Mouse (Mus musculus): ENCODE data around the gene B4galt1. TPM values are rescaled to one million over a fixed set of nuclear protein-coding genes. Genes with fewer than 3 reads are reported as not detected.

The B4galt1 gene
- polyA plus RNA-seq, 1 experiment = 2.7 TPM

- no peaks in the 10 kb centered on the region for H3K27me3 ChIP-seq (ENCODE audit: control insufficient read depth)
- H3K4me3 ChIP-seq (replicated peaks) = peak overlapping the region; percentile 56
- H3K9me3 ChIP-seq (ENCODE audit: control insufficient read depth, low read length) = no peaks in the 10 kb centered on the region
- TF ChIP-seq GATA1 (IDR thresholded peaks at IDR 0.05; ENCODE audit: low read length) (peak; percentile 98), TAL1 (IDR thresholded peaks at IDR 0.05; ENCODE audit: low read length) (peak; percentile 90)
- H3K36me3 ChIP-seq (ENCODE audit: control insufficient read depth) = peaks cover 74% of the 10 kb centered on the region
- H3K4me1 ChIP-seq (ENCODE audit: control insufficient read depth) = peaks cover 82% of the 10 kb centered on the region
These were observed 4.3 kb downstream of the B4galt1 start for GRCm38 (mm10) chr4:40849518-40849917.

- no peaks in the 10 kb centered on the region for H3K9me3 ChIP-seq (ENCODE audit: control insufficient read depth, low read length)
- no peak for TF ChIP-seq GATA1 (IDR thresholded peaks at IDR 0.05; ENCODE audit: low read length)
- no peak for TF ChIP-seq TAL1 (IDR thresholded peaks at IDR 0.05; ENCODE audit: low read length)
- H3K4me3 ChIP-seq (replicated peaks) = no peak overlapping the region
- H3K36me3 ChIP-seq (ENCODE audit: control insufficient read depth) = peaks cover 85% of the 10 kb centered on the region
- peaks cover 88% of the 10 kb centered on the region for H3K4me1 ChIP-seq (ENCODE audit: control insufficient read depth)
- no peaks in the 10 kb centered on the region for H3K27me3 ChIP-seq (ENCODE audit: control insufficient read depth)
These were observed 5.6 kb downstream of the B4galt1 start for GRCm38 (mm10) chr4:40848246-40848645.

- Histone ChIP-seq H3K4me1 (ENCODE audit: control insufficient read depth) (peaks cover 95% of the 10 kb centered on the region), H3K27me3 (ENCODE audit: control insufficient read depth) (no peaks in the 10 kb centered on the region), H3K9me3 (ENCODE audit: control insufficient read depth, low read length) (no peaks in the 10 kb centered on the region), H3K36me3 (ENCODE audit: control insufficient read depth) (peaks cover 92% of the 10 kb centered on the region), H3K4me3 (replicated peaks) (peak overlapping the region; percentile 43)
- no peak for TF ChIP-seq TAL1 (IDR thresholded peaks at IDR 0.05; ENCODE audit: low read length)
- TF ChIP-seq GATA1 (IDR thresholded peaks at IDR 0.05; ENCODE audit: low read length) = no peak
These were observed 6.6 kb downstream of the B4galt1 start for GRCm38 (mm10) chr4:40847160-40847559.

- TF ChIP-seq TAL1 (IDR thresholded peaks at IDR 0.05; ENCODE audit: low read length) (no peak), GATA1 (IDR thresholded peaks at IDR 0.05; ENCODE audit: low read length) (no peak)
- H3K36me3 ChIP-seq (ENCODE audit: control insufficient read depth) = peaks cover 90% of the 10 kb centered on the region
- H3K27me3 ChIP-seq (ENCODE audit: control insufficient read depth) = no peaks in the 10 kb centered on the region
- H3K4me3 ChIP-seq (replicated peaks) = peak overlapping the region; percentile 43
- no peaks in the 10 kb centered on the region for H3K9me3 ChIP-seq (ENCODE audit: control insufficient read depth, low read length)
- peaks cover 91% of the 10 kb centered on the region for H3K4me1 ChIP-seq (ENCODE audit: control insufficient read depth)
These were observed 7.5 kb downstream of the B4galt1 start for GRCm38 (mm10) chr4:40846143-40846931.

GRCm38 (mm10) chr4:40844811-40845751 lies 8.7 kb downstream of the B4galt1 start:
- Histone ChIP-seq H3K9me3 (ENCODE audit: control insufficient read depth, low read length) (no peaks in the 10 kb centered on the region), H3K4me1 (ENCODE audit: control insufficient read depth) (peaks cover 84% of the 10 kb centered on the region), H3K4me3 (replicated peaks) (no peak overlapping the region), H3K27me3 (ENCODE audit: control insufficient read depth) (no peaks in the 10 kb centered on the region), H3K36me3 (ENCODE audit: control insufficient read depth) (peaks cover 93% of the 10 kb centered on the region)
- no peak for TF ChIP-seq GATA1 (IDR thresholded peaks at IDR 0.05; ENCODE audit: low read length)
- TF ChIP-seq TAL1 (IDR thresholded peaks at IDR 0.05; ENCODE audit: low read length) = no peak

GRCm38 (mm10) chr4:40844251-40844721 lies 9.5 kb downstream of the B4galt1 start:
- Histone ChIP-seq H3K9me3 (ENCODE audit: control insufficient read depth, low read length) (no peaks in the 10 kb centered on the region), H3K27me3 (ENCODE audit: control insufficient read depth) (no peaks in the 10 kb centered on the region), H3K36me3 (ENCODE audit: control insufficient read depth) (peaks cover 93% of the 10 kb centered on the region), H3K4me1 (ENCODE audit: control insufficient read depth) (peaks cover 83% of the 10 kb centered on the region), H3K4me3 (replicated peaks) (no peak overlapping the region)
- TF ChIP-seq TAL1 (IDR thresholded peaks at IDR 0.05; ENCODE audit: low read length) (no peak), GATA1 (IDR thresholded peaks at IDR 0.05; ENCODE audit: low read length) (no peak)

- no peak for TF ChIP-seq GATA1 (IDR thresholded peaks at IDR 0.05; ENCODE audit: low read length)
- no peak for TF ChIP-seq TAL1 (IDR thresholded peaks at IDR 0.05; ENCODE audit: low read length)
- Histone ChIP-seq H3K4me3 (replicated peaks) (no peak overlapping the region), H3K27me3 (ENCODE audit: control insufficient read depth) (no peaks in the 10 kb centered on the region), H3K36me3 (ENCODE audit: control insufficient read depth) (peaks cover 93% of the 10 kb centered on the region), H3K4me1 (ENCODE audit: control insufficient read depth) (peaks cover 83% of the 10 kb centered on the region), H3K9me3 (ENCODE audit: control insufficient read depth, low read length) (no peaks in the 10 kb centered on the region)
These were observed 10.1 kb downstream of the B4galt1 start for GRCm38 (mm10) chr4:40843726-40844125.

GRCm38 (mm10) chr4:40840448-40840847 lies 13.4 kb downstream of the B4galt1 start:
- Histone ChIP-seq H3K9me3 (ENCODE audit: control insufficient read depth, low read length) (no peaks in the 10 kb centered on the region), H3K4me1 (ENCODE audit: control insufficient read depth) (peaks cover 72% of the 10 kb centered on the region), H3K27me3 (ENCODE audit: control insufficient read depth) (no peaks in the 10 kb centered on the region), H3K4me3 (replicated peaks) (no peak overlapping the region), H3K36me3 (ENCODE audit: control insufficient read depth) (peaks cover 79% of the 10 kb centered on the region)
- TF ChIP-seq GATA1 (IDR thresholded peaks at IDR 0.05; ENCODE audit: low read length) (no peak), TAL1 (IDR thresholded peaks at IDR 0.05; ENCODE audit: low read length) (no peak)

- Histone ChIP-seq H3K36me3 (ENCODE audit: control insufficient read depth) (peaks cover 79% of the 10 kb centered on the region), H3K27me3 (ENCODE audit: control insufficient read depth) (no peaks in the 10 kb centered on the region), H3K4me1 (ENCODE audit: control insufficient read depth) (peaks cover 60% of the 10 kb centered on the region), H3K4me3 (replicated peaks) (no peak overlapping the region), H3K9me3 (ENCODE audit: control insufficient read depth, low read length) (no peaks in the 10 kb centered on the region)
- TF ChIP-seq TAL1 (IDR thresholded peaks at IDR 0.05; ENCODE audit: low read length) = no peak
- TF ChIP-seq GATA1 (IDR thresholded peaks at IDR 0.05; ENCODE audit: low read length) = no peak
These were observed 14.6 kb downstream of the B4galt1 start for GRCm38 (mm10) chr4:40839251-40839650.

All from erythroblast, embryonic 14.5 days (primary cell).